Mouse (Mus musculus): ENCODE measurements around the gene Ptpn6. TPM values are rescaled to one million over a fixed set of nuclear protein-coding genes. Genes with fewer than 3 reads are reported as not detected.

Ptpn6 gene
- total RNA-seq, 2 experiments from 2014 or later: 0.61 to 0.87 TPM

DNA sequence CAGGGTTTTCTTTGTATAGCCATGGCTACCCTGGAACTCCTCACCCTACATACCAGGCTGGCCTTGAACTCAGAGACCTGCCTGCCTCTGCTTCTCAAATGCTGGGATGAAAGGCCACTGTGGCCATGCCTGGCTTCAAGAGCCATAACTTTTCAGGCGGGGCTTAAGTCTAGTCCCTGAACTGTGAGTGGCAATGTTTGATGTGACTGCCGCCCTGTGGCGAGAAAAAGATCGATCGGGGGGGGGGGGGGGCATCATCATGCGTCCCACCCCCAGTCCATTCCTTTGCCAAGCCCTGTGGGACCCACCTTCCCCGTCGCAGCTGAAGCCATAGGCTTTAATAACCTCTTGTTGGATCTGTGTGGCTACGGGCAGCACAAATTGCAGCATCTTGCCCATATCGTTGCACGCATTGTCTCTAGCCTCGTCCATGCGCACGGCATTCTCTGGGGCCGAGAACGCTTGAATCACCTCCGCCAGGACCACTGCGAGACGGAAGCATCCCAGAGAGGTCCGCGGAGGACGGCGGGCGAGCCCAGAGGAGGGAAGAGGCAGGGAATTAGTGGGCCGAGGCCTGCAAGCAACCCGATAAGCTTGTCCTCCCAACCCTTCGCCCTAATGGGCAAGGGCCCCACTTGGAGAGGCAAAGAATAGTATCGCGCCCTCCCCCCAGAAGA, 1.8 kb upstream of the Ptpn6 start:
- TF ChIP-seq CTCF (IDR thresholded peaks at IDR 0.05): peak; percentile 67
- peak overlapping the region; percentile 97 for H3K27ac ChIP-seq
- intact Hi-C loops (cut with DNase I): loop anchor here (1.0 to 10.0 kb wide), 3 partner anchors 78 to 326 kb away; partner anchors contain the start of genes Lpcat3 and Pex5
- DNase-seq: peak; percentile 61
- H3K4me3 ChIP-seq: peak overlapping the region; percentile 77

DNA sequence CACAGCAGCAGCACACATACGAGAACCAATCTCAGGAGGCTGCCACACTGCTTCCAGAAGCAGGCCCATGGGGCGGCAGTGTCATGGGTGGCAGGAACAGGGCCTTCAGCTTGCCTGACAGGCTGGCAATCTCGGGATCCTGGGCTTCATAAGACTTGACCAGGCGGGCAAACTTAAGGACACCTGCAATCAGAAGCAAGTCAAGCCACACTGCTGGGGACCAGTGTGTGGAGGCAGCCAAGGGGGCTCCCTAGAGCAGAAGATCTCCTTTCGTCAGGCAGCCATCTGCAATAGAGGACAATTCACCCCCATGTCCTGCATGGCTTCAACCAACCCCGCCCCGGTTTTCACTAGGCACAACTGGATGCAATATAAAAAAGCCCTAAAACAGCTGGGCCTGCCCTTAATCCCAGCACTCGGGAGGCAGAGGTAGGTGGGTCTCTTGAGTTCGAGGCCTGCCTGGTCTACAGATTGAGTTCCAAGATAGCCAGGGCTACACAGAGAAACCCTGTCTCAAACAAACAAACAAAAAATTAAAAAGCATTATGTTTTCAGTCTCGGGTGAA, 800 bp upstream of the Ptpn6 start:
- Histone ChIP-seq H3K27ac (peak overlapping the region; percentile 97), H3K4me3 (no peak overlapping the region)
- no peak for TF ChIP-seq CTCF (IDR thresholded peaks at IDR 0.05)
- DNase-seq: no peak
- intact Hi-C loops (cut with DNase I): loop anchor here (10.0 kb wide), 1 partner anchor 175 kb away; no protein-coding TSS in a partner anchor

GRCm38 (mm10) chr6:124737040-124737439, 1.5 kb downstream of the Ptpn6 start:
- H3K4me3 ChIP-seq: no peak overlapping the region
- TF ChIP-seq CTCF (IDR thresholded peaks at IDR 0.05): no peak
- intact Hi-C loops (cut with DNase I): loop anchor here (10.0 kb wide), 1 partner anchor 172 kb away; no protein-coding TSS in a partner anchor
- H3K27ac ChIP-seq: no peak overlapping the region
- no peak for DNase-seq

GRCm38 (mm10) chr6:124734417-124734816, 4.1 kb downstream of the Ptpn6 start:
- no peak overlapping the region for H3K4me3 ChIP-seq
- H3K27ac ChIP-seq: no peak overlapping the region
- TF ChIP-seq CTCF (IDR thresholded peaks at IDR 0.05): no peak
- no peak for DNase-seq
- intact Hi-C loops (cut with DNase I): loop anchor here (10.0 kb wide), 1 partner anchor 170 kb away; no protein-coding TSS in a partner anchor

GRCm38 (mm10) chr6:124732476-124733370, 5.8 kb downstream of the Ptpn6 start:
- DNase-seq: peak; percentile 60
- TF ChIP-seq CTCF (IDR thresholded peaks at IDR 0.05): no peak
- Histone ChIP-seq H3K27ac (peak overlapping the region; percentile 16), H3K4me3 (peak overlapping the region; percentile 57)
- intact Hi-C loops (cut with DNase I): loop anchor here (10.0 kb wide), 1 partner anchor 168 kb away; no protein-coding TSS in a partner anchor

DNA sequence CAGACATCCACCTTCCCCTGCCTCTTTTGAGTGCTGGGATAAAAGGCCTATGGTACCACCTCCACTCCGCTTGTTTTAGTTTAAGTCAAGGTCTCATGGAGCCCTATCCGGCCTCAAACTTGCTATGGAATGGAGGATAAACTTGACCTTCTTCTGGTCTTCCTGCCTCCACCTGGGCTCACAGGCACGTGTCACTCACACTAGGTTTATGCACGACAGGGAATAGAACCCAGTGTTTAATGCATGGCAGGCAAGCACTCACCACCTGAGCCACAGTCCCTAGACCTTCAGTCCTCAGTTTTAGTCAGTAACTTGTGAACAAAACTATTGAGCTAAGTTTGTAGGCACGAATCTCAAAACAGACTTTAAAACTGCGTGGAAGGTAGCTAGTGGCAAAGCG, 7.5 kb downstream of the Ptpn6 start:
- intact Hi-C loops (cut with DNase I): loop anchor here (10.0 kb wide), 1 partner anchor 166 kb away; no protein-coding TSS in a partner anchor
- no peak overlapping the region for H3K27ac ChIP-seq
- DNase-seq: no peak
- no peak overlapping the region for H3K4me3 ChIP-seq
- no peak for TF ChIP-seq CTCF (IDR thresholded peaks at IDR 0.05)

GRCm38 (mm10) chr6:124729850-124730705, 8.4 kb downstream of the Ptpn6 start:
- Histone ChIP-seq H3K27ac (no peak overlapping the region), H3K4me3 (0 out of 2 replicates have a peak overlapping the region, but pooled peaks have one; percentile 19)
- DNase-seq: no peak
- no peak for TF ChIP-seq CTCF (IDR thresholded peaks at IDR 0.05)
- intact Hi-C loops (cut with DNase I): loop anchor here (10.0 kb wide), 1 partner anchor 165 kb away; no protein-coding TSS in a partner anchor

DNA sequence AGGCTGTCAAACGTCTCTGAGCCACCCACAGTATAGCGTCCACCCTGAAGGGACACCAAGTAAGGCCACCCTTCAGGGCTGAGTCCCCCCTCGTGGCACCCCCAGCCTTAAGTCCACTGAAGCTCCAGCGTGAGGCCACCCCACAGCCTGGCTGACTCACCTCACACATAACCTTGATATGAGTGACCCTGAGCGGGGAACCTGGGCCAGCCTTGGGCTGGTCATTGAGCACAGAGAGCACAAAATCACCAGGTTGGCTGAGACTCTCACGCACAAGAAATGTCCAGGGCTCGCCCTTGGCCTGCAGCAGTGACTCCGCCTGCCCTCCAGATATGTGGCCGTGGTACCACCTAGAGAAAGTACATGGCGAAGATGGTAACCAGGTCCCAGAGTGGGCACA, 9.9 kb downstream of the Ptpn6 start:
- Histone ChIP-seq H3K4me3 (no peak overlapping the region), H3K27ac (no peak overlapping the region)
- intact Hi-C loops (cut with DNase I): no loop called here
- no peak for DNase-seq
- no peak for TF ChIP-seq CTCF (IDR thresholded peaks at IDR 0.05)

GRCm38 (mm10) chr6:124724472-124724871, 14.0 kb downstream of the Ptpn6 start:
- intact Hi-C loops (cut with DNase I): no loop called here
- DNase-seq: no peak
- TF ChIP-seq CTCF (IDR thresholded peaks at IDR 0.05): no peak
- H3K4me3 ChIP-seq: no peak overlapping the region
- no peak overlapping the region for H3K27ac ChIP-seq

DNA sequence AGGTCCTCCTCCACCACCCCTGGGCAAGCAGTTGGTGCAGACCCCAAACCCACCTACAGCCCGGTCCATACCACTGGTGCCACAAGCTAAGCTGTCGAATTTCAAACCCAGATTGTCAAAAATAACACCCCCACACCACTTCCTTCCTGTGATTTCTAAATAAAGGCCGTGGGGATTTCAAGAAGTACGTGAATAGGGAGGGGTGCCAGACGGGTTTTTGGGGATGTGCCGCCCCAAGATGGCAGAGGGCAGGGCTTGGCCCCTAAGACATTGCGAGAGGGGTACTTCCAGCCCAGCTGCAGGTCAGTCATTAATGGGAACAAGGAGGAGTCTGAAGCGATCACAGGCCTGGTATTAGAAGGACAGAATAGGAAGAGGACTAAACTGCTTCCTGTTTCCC, 15.0 kb downstream of the Ptpn6 start:
- intact Hi-C loops (cut with DNase I): no loop called here
- no peak for DNase-seq
- no peak for TF ChIP-seq CTCF (IDR thresholded peaks at IDR 0.05)

GRCm38 (mm10) chr6:124722876-124723473, 15.5 kb downstream of the Ptpn6 start:
- intact Hi-C loops (cut with DNase I): no loop called here
- TF ChIP-seq CTCF (IDR thresholded peaks at IDR 0.05): no peak
- Histone ChIP-seq H3K4me3 (no peak overlapping the region), H3K27ac (no peak overlapping the region)
- DNase-seq: no peak

More for the DNA sequence above, 15.0 kb downstream of the Ptpn6 start:
- Histone ChIP-seq H3K4me3 (no peak overlapping the region), H3K27ac (no peak overlapping the region)
